Mouse (Mus musculus): ENCODE data around the gene Tm6sf2. TPM values are rescaled to one million over a fixed set of nuclear protein-coding genes. Genes with fewer than 3 reads are reported as not detected.
"Not testable (repeated sequence)": the region's sequence is repeated elsewhere in the genome, so short reads cannot be mapped to it uniquely, and the experiment has no call there.

Tm6sf2 gene
- total and polyA plus RNA-seq, 3 experiments: 1.0 to 1.2 TPM; not detected in 1

- peak overlapping the region in 1 of 2 experiments; percentile 62; a peak in 2 of 4 replicates for H3K4me3 ChIP-seq (ENCODE audit: control insufficient read depth in 1 of 2, insufficient read depth in 1 of 2, low read depth in 2 of 2, low read length in 2 of 2)
- H3K79me2 ChIP-seq (ENCODE audit: control insufficient read depth, insufficient read depth, low read length, poor library complexity): peaks cover 66% of the 10 kb centered on the region
Measured at GRCm38 (mm10) chr8:70043996-70044395, 28.7 kb upstream of the Tm6sf2 start.

GRCm38 (mm10) chr8:70049662-70050061 is 23.1 kb upstream of the Tm6sf2 start:
- no peak for TF ChIP-seq EP300 (IDR thresholded peaks at IDR 0.05; ENCODE audit: low read depth in 1 of 2, low read length in 2 of 2)
- no peak for TF ChIP-seq UBTF (IDR thresholded peaks at IDR 0.05; ENCODE audit: borderline replicate concordance, insufficient read depth, low read depth, low read length)
- no peak for TF ChIP-seq NRF1 (IDR thresholded peaks at IDR 0.05; ENCODE audit: insufficient read depth, low read depth, low read length, poor library complexity, severe bottlenecking)
- no peak for TF ChIP-seq CHD2 (IDR thresholded peaks at IDR 0.05; ENCODE audit: low read length)
- no peak for TF ChIP-seq POLR2AphosphoS5 (IDR thresholded peaks at IDR 0.05; ENCODE audit: borderline replicate concordance, low read depth, low read length)
- TF ChIP-seq USF1 (IDR thresholded peaks at IDR 0.05; ENCODE audit: low read depth, low read length): no peak
- TF ChIP-seq CTCF (IDR thresholded peaks at IDR 0.05 in 2 of 3, conservative IDR thresholded peaks at IDR 0.05 in 1 of 3; ENCODE audit: control insufficient read depth in 1 of 3, insufficient read depth in 1 of 3, low read depth in 2 of 3, low read length in 3 of 3, poor library complexity in 1 of 3, severe bottlenecking in 1 of 3): no peak
- H3K36me3 ChIP-seq (ENCODE audit: control insufficient read depth in 1 of 2, insufficient read depth in 2 of 2, low read length in 2 of 2): peaks cover 0 to 13% of the 10 kb centered on the region in 2 experiments; a peak in 3 of 4 replicates

More at GRCm38 (mm10) chr8:70043996-70044395, 28.7 kb upstream of the Tm6sf2 start:
- no peak for TF ChIP-seq CHD2 (IDR thresholded peaks at IDR 0.05; ENCODE audit: low read length)
- no peaks in the 10 kb centered on the region for H3K27me3 ChIP-seq (ENCODE audit: control insufficient read depth in 1 of 2, insufficient read depth in 2 of 2, low read length in 2 of 2)
- H3K9me3 ChIP-seq (replicated peaks; ENCODE audit: insufficient read depth, low read length): no peaks in the 10 kb centered on the region
- H3K4me1 ChIP-seq (ENCODE audit: control insufficient read depth in 1 of 2, insufficient read depth in 2 of 2, low read length in 2 of 2): peaks cover 8% of the 10 kb centered on the region in 2 experiments; a peak in 3 of 4 replicates
- H3K36me3 ChIP-seq (ENCODE audit: control insufficient read depth in 1 of 2, insufficient read depth in 2 of 2, low read length in 2 of 2): peaks cover 2 to 11% of the 10 kb centered on the region in 2 experiments
- no peak overlapping the region for H3K27ac ChIP-seq (ENCODE audit: control insufficient read depth, low read depth, low read length)
- no peak for DNase-seq (ENCODE audit: low read depth, low spot score)
- H3K9ac ChIP-seq (ENCODE audit: control insufficient read depth, low read depth, low read length, poor library complexity, severe bottlenecking): peak overlapping the region; percentile 91; the same call in 1 of the 2 replicates

GRCm38 (mm10) chr8:70050434-70050833 is 22.3 kb upstream of the Tm6sf2 start:
- DNase-seq (ENCODE audit: low read depth, low spot score): peak; percentile 16
- H3K4me3 ChIP-seq (ENCODE audit: control insufficient read depth in 1 of 2, insufficient read depth in 1 of 2, low read depth in 2 of 2, low read length in 2 of 2); H3K27me3 ChIP-seq (ENCODE audit: control insufficient read depth in 1 of 2, insufficient read depth in 2 of 2, low read length in 2 of 2); H3K9ac ChIP-seq (ENCODE audit: control insufficient read depth, low read depth, low read length, poor library complexity, severe bottlenecking); H3K9me3 ChIP-seq (replicated peaks; ENCODE audit: insufficient read depth, low read length); H3K27ac ChIP-seq (ENCODE audit: control insufficient read depth, low read depth, low read length); H3K4me1 ChIP-seq (ENCODE audit: control insufficient read depth in 1 of 2, insufficient read depth in 2 of 2, low read length in 2 of 2): not testable (repeated sequence)
- Histone ChIP-seq H3K79me2 (ENCODE audit: control insufficient read depth, insufficient read depth, low read length, poor library complexity) (peaks cover 11% of the 10 kb centered on the region; the same call in 1 of the 2 replicates), H3K36me3 (ENCODE audit: control insufficient read depth in 1 of 2, insufficient read depth in 2 of 2, low read length in 2 of 2) (peaks cover 0 to 15% of the 10 kb centered on the region in 2 experiments; a peak in 2 of 4 replicates)
- peak; percentile 82 for TF ChIP-seq ZNF384 (IDR thresholded peaks at IDR 0.05; ENCODE audit: low read depth, low read length)
- peak; percentile 11 for TF ChIP-seq RAD21 (IDR thresholded peaks at IDR 0.05; ENCODE audit: low read depth, low read length)
- TF ChIP-seq CTCF (IDR thresholded peaks at IDR 0.05 in 2 of 3, conservative IDR thresholded peaks at IDR 0.05 in 1 of 3; ENCODE audit: control insufficient read depth in 1 of 3, insufficient read depth in 1 of 3, low read depth in 2 of 3, low read length in 3 of 3, poor library complexity in 1 of 3, severe bottlenecking in 1 of 3): peak in 1 of 3 experiments; percentile 34; a peak in 2 of 6 replicates
- TF ChIP-seq SMC3 (IDR thresholded peaks at IDR 0.05; ENCODE audit: low read depth, low read length): 0 out of 2 replicates have a peak, but pooled peaks have one; percentile 23

More at GRCm38 (mm10) chr8:70049662-70050061, 23.1 kb upstream of the Tm6sf2 start:
- H3K27me3 ChIP-seq (ENCODE audit: control insufficient read depth in 1 of 2, insufficient read depth in 2 of 2, low read length in 2 of 2): no peaks in the 10 kb centered on the region
- no peaks in the 10 kb centered on the region for H3K9me3 ChIP-seq (replicated peaks; ENCODE audit: insufficient read depth, low read length)
- H3K4me3 ChIP-seq (ENCODE audit: control insufficient read depth in 1 of 2, insufficient read depth in 1 of 2, low read depth in 2 of 2, low read length in 2 of 2): no peak overlapping the region
- H3K79me2 ChIP-seq (ENCODE audit: control insufficient read depth, insufficient read depth, low read length, poor library complexity): peaks cover 13% of the 10 kb centered on the region
- no peak overlapping the region for H3K27ac ChIP-seq (ENCODE audit: control insufficient read depth, low read depth, low read length)
- H3K9ac ChIP-seq (ENCODE audit: control insufficient read depth, low read depth, low read length, poor library complexity, severe bottlenecking): no peak overlapping the region
- DNase-seq (ENCODE audit: low read depth, low spot score): no peak
- no peaks in the 10 kb centered on the region for H3K4me1 ChIP-seq (ENCODE audit: control insufficient read depth in 1 of 2, insufficient read depth in 2 of 2, low read length in 2 of 2)
